Mouse (Mus musculus): ENCODE results near the gene Plcd1.
A peak's percentile ranks its signal among the peaks of the same experiment; 100 is the strongest.

Gene Plcd1

DNA sequence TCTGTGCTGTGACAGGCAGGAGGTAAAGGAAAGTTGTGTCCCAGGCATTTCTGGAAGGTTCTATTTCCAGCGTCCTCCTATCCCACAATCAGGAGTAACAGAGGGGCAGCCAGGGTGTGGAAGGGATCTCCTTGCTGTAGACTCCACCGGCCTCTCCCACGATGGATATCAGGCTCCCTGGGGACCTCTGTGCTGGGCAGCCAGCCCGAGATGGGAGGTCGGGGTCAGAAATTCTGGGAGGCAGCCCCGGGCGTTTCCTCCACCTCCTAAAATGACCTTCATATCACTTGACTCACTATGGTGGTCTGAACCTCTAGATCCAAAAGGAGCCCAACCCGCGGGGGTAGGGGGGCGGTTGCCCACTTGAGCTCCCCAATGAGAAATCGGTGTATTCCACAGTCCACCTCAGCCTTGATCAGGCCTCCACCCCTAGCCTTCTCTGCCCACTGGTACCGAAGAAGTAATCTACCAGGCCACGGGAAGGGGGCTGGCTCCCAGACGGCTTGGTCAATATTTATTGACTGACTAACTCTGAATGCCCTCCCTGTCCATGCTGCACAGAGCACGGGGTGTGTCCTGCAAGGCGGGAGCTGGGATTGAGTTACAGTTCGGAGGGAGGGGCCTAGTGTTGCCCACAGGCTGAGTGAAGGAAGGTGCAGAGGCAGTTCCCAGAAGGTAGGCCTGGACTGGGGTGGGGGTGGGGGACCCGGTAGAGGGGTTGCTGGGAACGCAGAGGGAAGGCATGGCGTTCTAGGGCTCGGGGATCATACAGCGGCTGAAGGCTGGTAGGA, 41.0 kb downstream of the Plcd1 start, which contains the start of gene Vill:
TSS of gene Vill (plus strand) at position 625 of the 791 bp plus-strand sequence.
- DNase-seq, result peak; percentile 50

DNA sequence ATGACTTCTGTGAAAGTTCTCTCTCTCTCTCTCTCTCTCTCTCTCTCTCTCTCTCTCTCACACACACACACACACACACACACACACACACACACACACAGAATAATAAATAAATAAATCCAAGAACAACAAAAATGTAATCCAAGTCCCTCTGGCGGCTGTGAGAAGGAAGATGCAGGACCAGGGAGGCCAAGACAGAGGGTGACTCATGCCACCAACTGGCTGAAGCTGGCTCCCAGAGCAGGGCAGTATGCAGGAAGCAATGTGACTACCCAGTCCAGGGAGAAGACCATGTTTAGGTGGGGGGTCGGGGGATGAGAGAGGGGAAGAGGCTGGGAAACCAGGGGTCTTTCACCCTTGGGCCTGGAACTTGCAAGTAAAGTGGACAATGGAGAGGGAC, 42.1 kb downstream of the Plcd1 start:
- no peak for DNase-seq

DNA sequence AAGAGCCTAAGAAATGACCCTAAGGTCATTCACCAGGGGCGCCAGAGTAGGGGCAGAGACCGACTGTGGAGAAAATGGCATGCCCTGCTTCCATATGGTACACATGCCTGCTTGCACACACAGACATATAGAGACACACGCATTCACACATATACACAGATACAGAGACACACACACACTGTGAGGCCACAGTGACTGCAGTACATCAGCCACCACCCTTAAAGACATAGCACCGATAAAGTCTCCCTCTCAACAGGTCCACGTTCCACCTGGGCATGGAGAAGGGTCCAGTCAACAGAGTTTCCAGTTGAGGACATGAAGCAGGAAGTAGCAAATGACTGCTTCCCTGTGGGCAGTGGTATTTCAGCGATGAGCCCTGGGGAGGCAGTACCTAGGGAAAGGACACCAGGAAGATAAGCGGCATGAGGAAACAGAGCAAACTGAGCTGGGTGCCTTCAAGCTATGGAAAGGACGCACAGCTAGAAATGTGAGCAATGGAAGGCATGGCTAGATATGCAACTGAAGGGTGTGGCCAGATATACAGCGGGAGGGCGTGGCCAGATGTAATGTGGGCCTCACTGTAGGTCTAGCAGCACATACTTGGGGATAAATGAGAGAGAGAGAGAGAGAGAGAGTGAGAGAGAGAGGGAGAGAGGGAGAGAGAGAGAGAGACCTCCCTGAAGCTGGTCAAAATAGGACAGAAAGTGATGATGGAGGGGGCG, 45.0 kb downstream of the Plcd1 start:
- DNase-seq, result no peak

DNA sequence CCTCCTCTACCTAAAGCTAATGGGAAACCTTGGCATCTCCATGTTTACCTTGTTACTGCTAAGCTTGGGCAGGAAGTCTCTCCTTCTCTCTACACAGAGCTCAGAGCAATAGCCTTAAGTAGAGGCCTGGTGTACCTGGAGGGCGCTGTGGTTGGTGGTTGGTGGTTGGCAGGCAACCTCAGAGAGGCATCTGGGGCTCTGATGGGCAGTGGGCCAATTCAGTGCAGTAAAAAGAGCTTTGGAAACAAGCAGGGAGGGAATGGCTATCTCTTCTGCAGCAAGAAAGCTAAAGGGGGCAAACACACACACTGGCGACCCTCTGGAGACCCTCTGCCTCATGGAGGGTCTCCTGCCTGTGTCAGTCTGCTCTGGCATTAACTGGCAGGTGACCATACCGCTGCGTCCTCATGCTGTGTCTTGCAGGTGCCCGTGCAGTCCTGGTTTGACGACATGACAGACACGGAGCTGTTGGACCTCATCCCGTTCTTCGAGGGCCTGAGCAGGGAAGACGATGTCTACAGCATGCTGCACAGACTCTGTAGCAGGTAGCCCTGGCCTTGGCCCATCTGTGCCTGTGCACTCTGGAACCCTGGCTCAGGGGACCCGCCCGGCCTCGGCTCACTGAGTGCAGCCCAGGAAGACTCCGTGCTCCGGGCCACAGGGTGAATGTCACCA, 53.1 kb downstream of the Plcd1 start:
- no peak for DNase-seq

DNA sequence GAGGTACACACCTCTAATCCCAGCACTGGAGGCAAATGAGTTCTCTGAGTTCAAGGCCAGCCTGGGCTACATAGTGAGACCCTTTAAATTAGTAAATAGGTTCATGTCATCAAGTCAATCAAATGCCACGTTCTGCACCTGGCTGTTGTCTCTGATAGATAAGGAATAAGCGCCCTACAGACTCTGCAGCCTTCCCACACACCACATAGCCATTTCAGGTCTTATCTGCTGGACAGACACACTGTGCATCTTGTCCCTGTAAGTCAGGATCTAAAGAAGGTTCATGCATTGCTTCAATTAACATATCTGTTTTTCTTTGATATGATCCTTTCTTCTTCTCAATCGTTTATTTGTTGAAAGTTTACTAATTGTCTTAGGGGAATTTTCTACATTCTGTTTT, 54.7 kb downstream of the Plcd1 start:
- no peak for DNase-seq

DNA sequence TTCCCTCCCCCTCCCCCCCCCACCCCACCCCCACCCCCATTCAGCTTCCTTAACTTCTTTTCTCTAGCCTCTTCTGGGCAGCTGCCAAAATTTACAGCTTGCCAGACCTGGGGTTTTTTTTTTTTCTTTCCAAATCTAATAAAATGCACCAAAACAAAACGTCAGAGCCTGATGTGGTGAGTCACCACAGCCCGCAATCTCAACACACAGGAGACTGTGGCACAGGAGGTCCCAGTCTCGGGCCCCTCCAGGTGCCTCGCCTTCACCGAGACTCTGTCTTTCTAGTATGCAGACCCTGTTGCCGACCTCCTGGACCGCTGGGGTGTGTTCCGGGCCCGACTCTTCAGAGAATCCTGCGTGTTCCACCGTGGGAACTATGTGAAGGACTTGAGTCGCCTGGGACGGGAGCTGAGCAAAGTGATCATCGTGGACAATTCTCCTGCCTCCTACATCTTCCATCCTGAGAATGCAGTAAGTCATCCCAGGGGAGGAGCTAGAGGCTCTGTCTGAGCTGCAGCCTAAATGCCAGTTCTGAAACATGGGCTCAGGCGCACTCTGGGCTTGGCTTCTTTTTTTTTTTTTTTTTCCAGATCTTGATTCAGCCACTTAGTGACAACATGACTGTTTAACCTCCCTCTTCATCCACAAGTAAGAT, 56.1 kb downstream of the Plcd1 start:
- no peak for DNase-seq

DNA sequence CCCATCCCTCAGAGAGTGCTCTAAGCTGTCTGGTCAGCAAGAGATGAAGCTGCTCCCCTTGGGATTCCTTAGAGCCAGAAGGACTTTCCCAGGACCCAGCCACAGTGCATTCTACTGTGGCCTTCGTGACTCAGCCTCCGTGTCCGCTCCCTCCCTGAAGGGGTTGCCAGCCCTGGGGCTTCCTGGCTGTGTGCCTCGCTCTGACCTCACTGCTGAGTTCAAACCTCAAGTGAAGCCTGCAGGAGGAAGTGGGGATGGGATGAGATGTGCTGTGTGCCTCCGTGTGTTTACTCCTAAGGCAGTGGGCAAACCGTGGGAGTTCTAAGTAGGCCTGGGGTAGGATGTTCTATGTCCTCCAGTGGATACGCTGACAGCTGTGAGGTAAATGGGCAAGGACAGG, 57.5 kb downstream of the Plcd1 start:
- DNase-seq, result peak; percentile 54

DNA sequence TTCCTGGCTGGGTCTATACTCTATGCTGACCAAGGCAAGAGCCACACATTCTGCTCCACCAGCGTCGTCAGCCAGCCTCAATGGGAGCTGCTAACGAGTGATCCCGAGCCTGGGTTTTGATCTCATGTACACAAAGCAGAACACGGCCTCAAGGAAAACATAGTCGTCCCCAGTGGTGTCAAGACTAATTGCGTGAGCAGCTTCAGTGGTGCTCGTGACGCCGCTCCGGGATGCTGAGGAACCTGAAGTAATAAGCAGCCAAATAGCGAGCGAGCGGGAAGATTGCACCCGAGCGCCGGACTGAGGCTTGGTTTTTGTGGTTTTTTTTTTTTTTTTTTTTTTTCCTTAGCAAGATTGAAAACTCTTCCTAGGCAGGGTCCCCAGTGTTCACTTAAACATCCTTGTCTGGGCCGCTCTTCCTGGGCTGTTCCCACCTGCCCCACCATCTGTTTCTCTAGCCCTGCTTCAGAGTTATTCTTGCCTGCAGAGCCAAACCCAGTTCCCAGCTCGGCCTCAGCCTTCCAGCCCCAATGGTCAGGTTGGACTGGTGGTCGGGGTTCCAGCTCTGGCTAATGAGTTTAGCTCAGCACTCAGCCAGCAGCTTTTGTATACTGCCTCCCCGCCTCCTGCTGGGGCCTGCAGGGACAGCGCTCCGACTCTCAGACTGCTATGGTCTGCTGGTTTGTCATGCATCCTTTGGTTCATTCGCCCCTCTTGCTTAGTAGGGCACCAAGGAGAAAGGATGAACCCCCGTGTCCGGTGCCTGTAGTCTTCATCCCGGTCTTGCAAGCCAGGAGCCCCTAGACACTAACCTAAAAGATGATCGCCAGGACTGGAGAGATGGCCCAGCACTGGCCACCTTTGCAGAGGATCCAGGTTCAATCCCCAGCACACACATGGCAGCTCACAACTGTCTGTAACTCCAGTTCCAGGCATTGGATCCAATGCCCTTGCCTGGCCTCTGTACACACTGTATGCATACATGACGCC, 58.3 kb downstream of the Plcd1 start:
- no peak for DNase-seq

DNA sequence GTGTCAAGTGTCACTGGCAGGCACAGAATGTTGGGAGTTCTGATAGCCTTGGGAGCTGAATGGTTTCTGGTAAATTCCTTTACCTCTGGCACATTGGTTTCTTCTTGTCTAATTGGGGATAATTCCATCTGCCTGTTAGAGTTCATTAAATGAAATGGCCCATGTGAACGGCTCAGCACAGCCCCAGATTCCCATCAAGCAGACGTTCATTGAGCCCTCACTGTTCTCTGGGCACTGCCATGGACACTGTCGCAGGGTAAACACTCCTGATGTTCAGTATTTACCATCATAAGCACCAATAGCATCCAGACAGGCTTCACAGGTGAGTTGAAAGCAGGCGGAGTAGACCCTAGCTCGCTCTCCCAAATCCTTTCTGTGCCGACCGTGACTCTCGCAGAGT, 59.2 kb downstream of the Plcd1 start:
- DNase-seq, result no peak

DNA sequence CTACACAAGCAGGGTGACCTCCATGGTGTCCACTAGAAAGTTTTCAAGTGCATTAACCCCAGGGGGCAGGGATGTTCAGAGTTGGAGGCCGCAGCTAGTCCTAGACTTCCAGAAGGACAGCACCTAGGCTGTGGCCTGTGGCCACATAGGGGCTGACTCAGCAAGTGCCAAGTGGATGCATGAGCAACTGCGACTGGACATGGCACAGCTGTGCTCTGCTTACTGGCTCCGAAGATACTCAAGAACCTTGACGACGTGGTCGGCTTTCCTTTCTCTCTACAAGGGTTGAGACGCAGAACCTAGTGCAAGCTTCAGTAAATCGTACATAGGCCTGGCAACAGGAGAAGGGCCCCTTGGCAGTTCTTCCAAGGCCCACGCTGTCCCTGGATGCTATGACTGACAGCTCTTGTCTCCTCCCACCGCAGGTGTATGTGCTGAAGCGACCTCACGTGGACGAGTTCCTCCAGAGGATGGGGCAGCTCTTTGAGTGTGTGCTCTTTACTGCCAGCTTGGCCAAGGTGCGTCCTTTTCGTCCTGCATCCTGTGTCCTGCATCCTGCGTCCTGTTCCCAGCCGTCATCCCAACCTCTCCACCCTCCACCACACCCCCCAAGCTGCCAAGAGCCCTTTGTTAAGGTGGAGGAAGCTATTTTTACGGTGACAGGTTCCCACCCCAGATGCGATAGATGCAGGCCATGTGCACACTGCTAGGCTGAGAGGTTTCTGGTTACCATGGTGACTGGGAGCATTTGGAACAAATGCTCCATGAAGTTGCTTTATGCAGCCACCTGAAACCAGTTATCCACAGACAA, 60.0 kb downstream of the Plcd1 start:
- peak; percentile 37 for DNase-seq

DNA sequence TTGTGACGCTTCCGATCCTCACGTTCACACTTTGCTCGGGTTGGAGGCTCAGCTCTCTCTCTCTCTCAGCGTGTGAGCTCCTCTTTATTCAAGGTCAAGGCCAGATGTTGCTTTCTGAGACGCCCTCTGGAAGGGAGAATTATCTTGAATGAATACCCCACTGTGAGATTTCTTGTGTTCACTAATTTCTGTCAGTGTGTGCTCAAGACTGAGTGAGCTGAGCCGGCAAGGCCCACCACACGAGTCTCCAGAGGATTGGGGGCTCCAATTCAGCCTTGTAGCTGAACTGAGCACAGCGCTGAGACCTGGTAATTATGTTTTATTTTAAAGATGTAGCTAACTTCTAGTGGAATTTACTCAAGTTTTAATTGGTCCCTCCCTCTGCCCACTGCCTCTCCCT, 60.8 kb downstream of the Plcd1 start:
- no peak for DNase-seq

DNA sequence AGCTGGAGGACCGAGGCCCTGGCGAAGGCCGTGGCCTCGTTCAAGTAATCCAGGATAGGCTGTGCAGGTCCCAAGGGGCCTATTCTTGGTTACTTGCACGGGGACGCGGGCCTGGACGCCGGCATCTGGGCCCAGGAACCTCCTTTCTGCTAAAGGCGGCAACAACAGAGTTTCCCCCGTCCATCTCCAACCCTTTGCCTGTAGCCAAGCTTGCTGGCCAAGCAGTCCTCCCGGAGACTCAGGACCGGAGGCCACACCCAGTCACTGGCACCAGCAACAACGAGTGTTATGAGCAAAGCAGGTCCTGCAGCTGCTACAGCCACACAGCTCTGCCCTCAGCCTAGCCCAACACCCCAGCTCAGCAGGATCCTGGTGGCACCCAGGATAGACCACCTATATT, 61.5 kb downstream of the Plcd1 start:
- DNase-seq, result peak; percentile 50

DNA sequence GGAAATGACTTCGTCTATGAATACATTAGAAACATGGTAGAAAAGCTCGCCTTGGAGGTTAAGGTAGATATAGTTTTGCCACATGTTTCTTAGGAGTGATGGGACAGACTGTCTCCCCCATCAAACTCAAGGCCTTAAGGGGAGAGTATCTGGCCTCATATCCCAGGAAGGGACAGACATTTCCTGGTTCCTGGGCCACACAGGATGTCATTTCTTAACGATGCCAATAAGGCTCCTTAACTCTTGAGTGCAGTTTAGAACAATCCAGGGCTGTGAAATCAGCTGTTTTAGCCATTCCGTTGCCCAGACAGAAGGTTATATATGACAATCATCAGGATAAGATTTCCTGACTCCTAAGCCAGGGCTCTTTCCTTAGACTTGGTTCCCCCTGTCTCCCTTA, 62.3 kb downstream of the Plcd1 start:
- no peak for DNase-seq

DNA sequence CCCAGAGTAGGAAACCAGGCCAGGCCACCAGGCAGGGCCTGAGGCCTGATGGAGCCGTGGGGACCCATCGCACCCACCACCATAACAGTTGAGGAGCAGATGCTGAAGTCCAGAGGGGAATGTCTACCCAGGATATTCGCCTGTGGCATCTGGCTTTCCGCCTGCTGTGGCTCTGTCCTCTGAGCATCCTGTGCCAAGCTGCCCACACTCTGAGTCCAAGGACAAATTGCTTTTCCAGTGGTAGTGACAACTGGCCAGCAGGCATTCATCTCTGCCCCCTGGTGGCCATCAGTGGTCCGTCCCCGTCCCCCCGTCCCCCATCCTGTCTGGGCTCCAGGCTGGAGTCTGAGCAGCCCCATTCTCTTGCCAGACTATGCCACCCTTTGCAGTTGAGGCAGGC, 63.7 kb downstream of the Plcd1 start:
- peak; percentile 78 for DNase-seq

DNA sequence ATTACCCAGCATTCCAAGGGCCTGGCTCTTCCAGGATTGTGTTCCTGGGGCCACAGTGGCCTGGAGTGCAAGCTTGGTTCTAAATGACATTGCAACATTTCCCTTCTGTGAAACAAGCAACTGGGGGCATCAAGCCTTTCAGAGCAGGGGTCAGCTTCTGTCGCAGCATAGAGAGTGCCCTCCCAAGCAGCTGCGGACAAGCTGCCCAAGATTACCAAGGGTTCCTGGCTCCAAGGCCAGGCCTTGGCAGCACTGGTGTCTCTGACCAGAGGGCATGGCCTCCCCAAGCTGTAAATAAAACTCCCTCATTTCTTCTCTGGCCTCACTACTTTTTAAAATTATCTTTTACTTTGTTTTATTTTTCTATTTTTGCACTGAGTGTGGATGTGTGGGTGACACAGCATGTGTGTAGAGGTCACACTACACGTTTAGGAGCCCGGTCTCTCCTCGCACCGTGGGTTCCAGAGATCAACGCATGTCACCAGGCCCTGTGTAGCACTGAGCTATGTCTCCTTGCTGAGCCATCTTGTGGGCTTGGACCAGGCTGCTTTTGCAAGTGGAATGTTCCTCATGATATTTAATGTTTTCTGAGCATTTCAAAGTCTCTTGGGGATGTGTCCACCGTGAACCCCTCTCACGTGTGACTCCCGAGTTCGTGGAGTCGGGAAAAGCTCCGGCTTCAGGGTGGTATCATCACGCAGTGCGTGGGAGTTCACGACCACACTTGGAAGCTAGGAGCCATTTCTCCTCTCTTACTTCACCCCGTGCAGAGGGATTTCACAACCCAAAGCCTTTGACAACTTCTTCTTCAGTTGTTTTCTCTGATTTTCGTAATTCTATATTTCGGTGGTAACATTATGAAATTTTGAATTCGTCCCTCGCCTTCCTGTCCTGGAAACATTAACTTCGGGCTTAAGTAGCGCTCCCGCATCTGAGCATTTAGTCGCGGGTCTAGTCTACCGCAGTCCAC, 64.8 kb downstream of the Plcd1 start:
- no peak for DNase-seq

DNA sequence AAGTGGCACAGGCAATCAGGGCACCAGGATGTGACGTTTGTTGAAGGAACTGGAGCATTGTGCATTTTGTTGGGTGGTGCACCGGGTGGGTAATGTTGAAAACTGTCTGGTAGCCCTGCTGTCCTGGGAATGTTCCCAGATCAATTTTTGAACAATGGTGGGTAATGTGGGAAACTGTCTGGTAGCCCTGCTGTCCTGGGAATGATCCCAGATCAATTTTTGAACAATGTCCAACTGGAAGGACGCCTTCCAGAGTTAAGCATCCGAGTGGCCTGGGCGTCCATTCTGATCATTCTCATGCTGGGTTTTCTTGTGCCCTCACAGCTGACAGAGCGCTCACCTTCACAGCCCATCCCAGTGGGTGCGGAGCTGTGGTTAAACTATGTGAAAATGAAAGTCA, 66.0 kb downstream of the Plcd1 start:
- no peak for DNase-seq

DNA sequence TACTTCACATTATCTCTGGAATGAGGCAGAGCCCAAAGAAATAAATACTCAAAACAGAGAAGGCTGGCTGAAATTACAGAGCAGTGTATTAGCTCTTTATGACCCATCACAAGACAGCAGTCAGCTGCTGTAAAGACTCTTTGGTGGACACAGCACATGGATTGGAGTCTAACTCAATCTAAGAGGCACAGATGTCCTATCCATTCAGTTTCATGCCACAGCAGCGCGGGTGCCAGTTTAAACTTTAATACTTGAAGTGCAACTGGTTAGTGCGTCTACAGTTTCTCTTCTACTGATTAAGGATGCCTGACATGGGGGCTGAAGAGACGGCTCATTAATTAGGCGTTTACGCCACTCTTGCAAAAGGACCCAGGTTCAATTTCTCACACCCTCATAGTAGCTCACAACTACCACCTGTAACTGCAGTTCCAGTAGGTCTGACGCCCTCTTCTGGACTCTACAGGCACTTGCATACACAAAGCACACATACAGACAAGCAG, 67.4 kb downstream of the Plcd1 start:
- DNase-seq, result no peak

DNA sequence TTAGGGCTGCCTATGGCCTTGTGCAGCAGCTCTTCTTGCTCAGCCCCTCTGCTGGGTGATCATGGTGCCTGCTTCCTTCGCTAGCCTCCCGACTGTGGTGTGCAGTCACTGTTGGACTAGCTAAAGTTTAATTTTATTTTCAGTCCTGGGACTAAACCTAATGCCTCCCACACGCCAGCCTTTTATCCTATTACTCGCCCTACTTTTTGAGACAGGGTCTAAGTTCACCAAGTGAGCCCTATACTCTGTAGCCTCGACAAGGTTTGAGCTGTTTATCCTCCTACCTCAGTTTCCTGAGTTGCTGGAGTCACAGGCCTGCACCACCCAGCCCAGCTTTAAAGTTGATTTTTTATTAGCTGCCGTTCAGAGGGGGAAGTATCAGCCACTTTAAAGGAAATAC, 68.0 kb downstream of the Plcd1 start:
- no peak for DNase-seq

DNA sequence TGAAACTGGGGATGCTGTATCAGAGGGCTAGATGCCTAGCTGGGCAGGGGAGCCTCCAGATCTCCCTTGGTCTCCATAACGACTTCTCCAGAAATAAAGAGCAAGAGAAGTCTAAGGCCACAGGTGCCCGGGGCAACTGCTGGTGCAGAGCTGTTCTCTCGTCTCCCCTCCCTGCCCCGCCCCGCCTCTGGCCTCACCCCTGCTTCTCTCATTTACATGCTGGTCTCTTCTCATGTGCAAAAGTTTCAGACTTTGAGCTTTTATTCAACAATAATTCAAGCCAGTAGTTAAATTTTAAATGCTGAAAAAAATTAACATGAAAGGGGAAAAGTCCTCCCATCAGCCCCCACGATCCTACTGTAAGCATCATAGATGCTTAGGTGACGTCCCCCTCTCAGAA, 71.6 kb downstream of the Plcd1 start:
- DNase-seq, result no peak
